Mouse (Mus musculus) forebrain, embryonic 14.5 days (tissue): ENCODE data around the gene Pspc1. TPM values are rescaled to one million over a fixed set of nuclear protein-coding genes. Genes with fewer than 3 reads are reported as not detected.
"Not testable (repeated sequence)": the region's sequence is repeated elsewhere in the genome, so short reads cannot be mapped to it uniquely, and the experiment has no call there.

Experiments used
- ATAC-seq: fragments of 200-750 bp; cut with Nextera tagmentation; 2 replicates; pipeline ENCODE4 v1.8.0; 2017; ENCODE audit warnings: mild to moderate bottlenecking, moderate library complexity
- DNase-seq: peaks from one replicate; pipeline ENCODE4 v3.0.0-alpha.2; 2015; ENCODE audit warnings: low spot score
- H3K27ac ChIP-seq: fragments of 300-500 bp; sonication (generic); 2 replicates; pipeline ENCODE4 v1.5.1; 2014; ENCODE audit warnings: low read depth, mild to moderate bottlenecking, control low read depth, low read length, moderate library complexity
- H3K27me3 ChIP-seq: fragments of 300-500 bp; sonication (generic); replicated peaks from 2 replicates; pipeline ENCODE4 v1.6.1; 2014; ENCODE audit warnings: low read length, control low read depth, mixed read lengths; ENCODE audit not compliant: control insufficient read depth, insufficient read depth
- H3K36me3 ChIP-seq: fragments of 300-500 bp; sonication (generic); 2 replicates; pipeline ENCODE4 v1.6.1; 2014; ENCODE audit warnings: low read length, control low read depth; ENCODE audit not compliant: control insufficient read depth, insufficient read depth
- H3K4me1 ChIP-seq: fragments of 300-500 bp; sonication (generic); 2 replicates; pipeline ENCODE4 v1.6.1; 2014; ENCODE audit warnings: antibody characterized with exemption, low read length, control low read depth; ENCODE audit not compliant: control insufficient read depth, insufficient read depth
- H3K4me2 ChIP-seq: fragments of 300-500 bp; sonication (generic); 2 replicates; pipeline ENCODE4 v1.6.1; 2014; ENCODE audit warnings: mild to moderate bottlenecking, control low read depth, low read length
- H3K4me3 ChIP-seq: fragments of 300-500 bp; sonication (generic); 2 replicates; pipeline ENCODE4 v1.5.1; 2014; ENCODE audit warnings: low read depth, low read length, control low read depth
- H3K9ac ChIP-seq: fragments of 300-500 bp; sonication (generic); 2 replicates; pipeline ENCODE4 v1.6.1; 2014; ENCODE audit warnings: mild to moderate bottlenecking, low read length, control low read depth, moderate library complexity
- H3K9me3 ChIP-seq: fragments of 300-500 bp; sonication (generic); replicated peaks from 2 replicates; pipeline ENCODE4 v1.6.1; 2016; ENCODE audit warnings: low read length, control low read depth, mixed read lengths; ENCODE audit not compliant: control insufficient read depth
- WGBS: fragments of 180-500 bp; shearing (Covaris S2); extraction: QIAGEN DNeasy Blood & Tissue Kit; methylation state at CpG from one replicate; pipeline ENCODE4 v1.1.7; 2014; 5-methylcytosine and 5-hydroxymethylcytosine counted together
- polyA plus RNA-seq: library from polyadenylated mRNA; unstranded; fragments of >200 nt; fragmentation: Nextera tagmentation; extraction: Ambion mirVana; gene quantifications from 2 replicates; pipeline ENCODE4 v1.2.1, GENCODE M21; 2014

Pspc1 gene
- polyA plus RNA-seq = 43.5 and 45.8 TPM in 2 replicates

DNA sequence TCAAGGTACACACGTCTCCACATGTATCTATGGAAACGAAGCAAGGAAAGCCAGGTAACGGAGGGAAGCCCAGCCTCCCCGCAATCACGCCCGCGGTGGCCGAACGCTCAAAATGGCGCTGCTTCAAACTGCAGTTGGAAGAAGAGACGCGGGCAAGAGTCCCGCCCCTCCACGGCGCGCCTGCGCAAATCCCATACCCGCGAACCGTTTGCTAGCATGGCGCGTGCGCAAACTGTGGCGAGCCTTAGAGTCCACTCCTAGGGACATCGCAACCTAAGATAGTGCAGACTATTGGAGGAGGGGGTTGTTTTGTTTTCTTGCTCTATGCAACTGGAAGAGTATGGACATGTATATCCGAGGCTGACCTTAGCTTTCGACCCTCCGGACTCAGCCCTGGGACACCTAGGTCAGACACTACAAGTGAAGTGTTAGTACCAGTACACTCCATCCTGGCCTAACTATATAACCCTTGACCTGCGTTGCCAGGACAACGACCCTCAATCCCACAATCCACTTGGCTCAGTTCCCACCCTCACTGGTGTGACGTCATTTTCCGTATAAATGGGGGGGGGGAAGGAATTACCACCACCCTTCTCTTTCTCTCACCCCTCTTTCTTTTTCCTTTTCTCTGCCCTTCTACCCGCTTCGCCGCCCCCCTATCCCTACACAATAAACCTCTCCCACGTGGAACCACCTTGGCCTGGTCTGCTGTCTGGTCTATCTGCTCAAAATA lies at the start of gene Pspc1:
TSS of gene Pspc1 (minus strand) at position 117 of the 733 bp plus-strand sequence.
- Histone ChIP-seq H3K27ac (peak within 1 kb of the TSS; percentile 91), H3K36me3 (no peaks in the 10 kb centered on the region), H3K9me3 (no peaks in the 10 kb centered on the region), H3K4me2 (peak within 1 kb of the TSS; percentile 70), H3K9ac (peak within 1 kb of the TSS; percentile 89), H3K4me3 (peak within 1 kb of the TSS; percentile 92), H3K27me3 (no peaks in the 10 kb centered on the region), H3K4me1 (peaks cover 14% of the 10 kb centered on the region)
- peak; percentile 99 for DNase-seq
- ATAC-seq = peak; percentile 97
- WGBS = under 1% methylated on average over 36 of the region's 36 CpGs

DNA sequence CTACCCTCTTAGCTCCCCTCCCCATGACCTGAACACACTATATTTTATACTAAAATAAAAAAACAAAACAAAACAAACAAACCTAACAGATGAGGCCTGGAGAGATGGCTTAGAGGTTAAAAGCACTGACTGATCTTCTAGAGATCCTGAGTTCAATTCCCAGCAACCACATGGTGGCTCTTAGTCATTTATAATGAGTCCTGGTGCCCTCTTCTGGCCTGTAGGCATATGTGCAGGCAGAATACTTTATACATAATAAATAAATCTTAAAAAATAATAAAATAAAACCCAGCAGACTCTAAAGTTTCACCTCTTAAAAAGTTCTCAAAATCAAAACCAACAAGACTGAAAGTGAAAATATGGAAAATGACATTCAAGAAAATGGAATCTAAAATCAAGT lies 46.4 kb upstream of the Pspc1 start:
- no peaks in the 10 kb centered on the region for H3K27me3 ChIP-seq
- ATAC-seq (no peak), DNase-seq (no peak)
- H3K36me3 ChIP-seq = no peaks in the 10 kb centered on the region
- no peak overlapping the region for H3K27ac ChIP-seq
- H3K9ac ChIP-seq = no peak overlapping the region
- H3K4me3 ChIP-seq = no peak overlapping the region
- H3K9me3 ChIP-seq = no peaks in the 10 kb centered on the region
- no peaks in the 10 kb centered on the region for H3K4me1 ChIP-seq
- no peak overlapping the region for H3K4me2 ChIP-seq

DNA sequence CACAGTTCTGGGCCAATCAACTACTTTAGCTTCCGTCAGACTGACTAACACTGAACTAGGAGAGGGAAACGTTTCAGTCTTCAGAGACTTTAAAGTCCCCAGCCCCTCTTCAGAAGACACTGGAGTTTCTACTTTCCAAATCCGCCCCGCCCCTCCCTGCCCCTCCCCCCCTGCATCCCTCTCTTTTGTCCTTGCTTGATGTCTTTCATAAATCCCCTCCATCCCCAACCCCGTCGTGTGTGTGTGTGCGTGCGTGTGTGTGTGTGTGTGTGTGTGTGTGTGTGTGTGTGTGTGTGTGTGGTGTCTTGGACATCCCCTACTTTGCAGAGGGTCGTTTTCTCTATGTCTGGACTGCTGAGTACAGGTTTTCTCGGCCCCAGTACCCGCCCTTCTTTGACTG lies 39.5 kb upstream of the Pspc1 start:
- WGBS = 5% methylated on average over 9 of the region's 11 CpGs
- Histone ChIP-seq H3K27me3 (no peaks in the 10 kb centered on the region), H3K27ac (no peak overlapping the region), H3K9me3 (no peaks in the 10 kb centered on the region), H3K4me3 (no peak overlapping the region), H3K36me3 (no peaks in the 10 kb centered on the region), H3K9ac (no peak overlapping the region), H3K4me1 (peaks cover 4% of the 10 kb centered on the region; the same call in 1 of the 2 replicates), H3K4me2 (peak overlapping the region; percentile 12; the same call in 1 of the 2 replicates)
- DNase-seq (no peak), ATAC-seq (no peak)

DNA sequence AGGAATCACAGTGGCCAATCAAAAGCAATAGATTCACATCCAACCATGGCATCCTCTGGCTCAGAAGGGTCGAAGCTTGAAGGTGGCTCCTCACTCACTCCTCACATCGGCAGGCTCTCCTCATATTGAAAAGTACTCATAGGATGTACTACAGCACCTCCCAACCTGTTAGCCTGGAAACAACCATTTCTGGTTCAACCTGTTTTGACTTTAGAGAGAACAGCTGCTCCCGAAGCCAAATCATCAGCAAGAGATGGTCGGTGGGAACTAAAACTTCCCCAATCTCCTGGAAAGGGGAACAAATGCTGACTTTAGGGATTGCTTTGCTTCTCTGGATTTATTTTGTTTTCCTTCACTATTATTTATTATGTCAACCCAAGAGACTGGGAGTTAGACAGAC lies 39.0 kb upstream of the Pspc1 start:
- Histone ChIP-seq H3K4me1 (peaks cover 4% of the 10 kb centered on the region; the same call in 1 of the 2 replicates), H3K36me3 (no peaks in the 10 kb centered on the region), H3K27me3 (no peaks in the 10 kb centered on the region), H3K4me2 (peak overlapping the region; percentile 12; the same call in 1 of the 2 replicates), H3K9me3 (no peaks in the 10 kb centered on the region), H3K4me3 (no peak overlapping the region), H3K27ac (no peak overlapping the region), H3K9ac (no peak overlapping the region)
- ATAC-seq (no peak), DNase-seq (no peak)
- 82% methylated on average over 4 of the region's 4 CpGs for WGBS

DNA sequence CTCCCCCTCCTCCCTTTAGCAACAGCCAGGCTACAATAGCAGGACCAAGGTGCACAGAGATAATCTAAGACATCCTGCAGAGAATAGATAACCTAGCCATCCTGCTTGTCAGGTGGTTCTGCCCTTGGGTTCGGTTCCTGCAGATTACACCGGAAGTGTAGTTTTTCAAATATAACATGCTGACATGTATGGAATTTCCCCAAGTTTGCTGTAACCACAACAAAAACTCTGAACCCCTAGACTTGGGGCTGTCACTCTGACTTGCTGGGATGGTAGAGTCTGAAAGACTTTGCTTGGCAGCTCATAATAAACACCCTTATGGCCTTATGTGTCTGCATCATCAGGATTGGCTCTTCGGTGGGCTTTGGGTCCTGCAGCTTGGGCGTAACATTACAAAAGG lies 38.4 kb upstream of the Pspc1 start:
- Histone ChIP-seq H3K36me3 (no peaks in the 10 kb centered on the region), H3K9ac (no peak overlapping the region), H3K27ac (no peak overlapping the region), H3K9me3 (no peaks in the 10 kb centered on the region), H3K4me3 (no peak overlapping the region), H3K27me3 (no peaks in the 10 kb centered on the region), H3K4me1 (peaks cover 4% of the 10 kb centered on the region; the same call in 1 of the 2 replicates), H3K4me2 (no peak overlapping the region)
- DNase-seq (no peak), ATAC-seq (no peak)
- 100% methylated on average over 4 of the region's 4 CpGs for WGBS

DNA sequence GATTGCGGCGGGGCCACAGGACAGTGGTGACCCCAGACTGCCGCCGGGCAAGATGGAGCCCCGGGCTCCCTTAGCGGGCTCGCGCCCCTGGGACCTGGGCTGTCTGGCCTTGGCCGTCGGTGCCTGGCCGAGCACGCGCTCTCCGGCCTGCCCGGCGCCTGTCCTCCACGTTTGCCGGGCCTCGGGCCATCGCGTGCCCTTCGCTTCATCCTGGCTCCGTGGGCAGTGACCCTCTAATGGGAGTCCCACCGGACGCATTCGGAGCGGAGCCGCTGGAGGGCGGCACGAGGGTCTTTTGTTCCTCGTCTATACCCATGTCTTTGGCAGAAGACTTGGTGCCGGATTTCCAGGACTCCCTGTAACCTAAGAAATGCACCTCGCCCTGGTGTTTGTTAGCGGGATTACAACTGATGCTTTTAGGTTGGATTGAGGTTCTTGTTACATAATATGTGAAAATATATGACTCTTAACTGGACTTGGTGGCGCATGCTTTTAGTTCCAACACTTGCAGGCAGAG lies 34.5 kb upstream of the Pspc1 start:
- Histone ChIP-seq H3K27ac (peak overlapping the region; percentile 93), H3K9ac (peak overlapping the region; percentile 78), H3K4me2 (peak overlapping the region; percentile 58), H3K4me1 (peaks cover 7% of the 10 kb centered on the region), H3K27me3 (no peaks in the 10 kb centered on the region), H3K4me3 (peak overlapping the region; percentile 59), H3K9me3 (no peaks in the 10 kb centered on the region), H3K36me3 (0 out of 2 replicates have a peak, but pooled peaks cover 5% of the 10 kb centered on the region)
- DNase-seq (peak; percentile 93), ATAC-seq (peak; percentile 33)
- 2% methylated on average over 35 of the region's 35 CpGs for WGBS

DNA sequence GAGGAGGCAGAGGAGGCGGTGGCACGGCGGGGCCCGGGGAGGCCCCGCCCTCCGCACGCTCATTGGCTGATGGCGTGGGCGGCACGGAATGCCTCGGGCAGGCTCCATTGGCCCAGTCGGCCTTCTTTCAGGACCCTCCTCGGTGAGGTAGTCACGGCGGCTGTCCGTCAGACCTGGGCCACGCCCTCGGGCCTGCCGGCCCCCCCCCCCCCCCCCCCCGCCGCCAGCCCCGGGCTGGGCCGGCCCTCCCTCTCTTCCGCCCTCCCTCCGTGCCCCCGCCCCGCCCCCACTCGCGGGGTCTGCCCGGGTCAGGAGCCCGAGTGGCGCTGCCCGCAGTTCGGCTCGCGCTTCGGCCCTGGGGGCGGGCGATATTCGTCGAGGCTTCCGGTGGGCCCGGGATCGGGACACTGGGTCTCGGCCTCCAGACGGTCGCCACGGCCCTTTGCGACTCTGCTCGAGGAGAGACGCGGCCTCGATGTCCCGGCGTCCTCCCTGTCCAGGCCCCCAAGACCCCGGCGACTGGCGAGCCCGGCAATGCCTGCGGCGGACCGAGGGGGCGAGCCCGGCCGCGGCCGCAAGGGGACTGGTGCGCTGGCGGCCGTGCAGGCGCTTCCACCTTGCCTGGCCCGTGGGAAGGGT lies 33.7 kb upstream of the Pspc1 start, which contains the start of gene Zmym5:
TSS of gene Zmym5 (minus strand) at position 16 of the 639 bp plus-strand sequence.
- not testable (repeated sequence) for H3K9me3 ChIP-seq, H3K4me1 ChIP-seq, H3K27me3 ChIP-seq, H3K36me3 ChIP-seq
- Histone ChIP-seq H3K9ac (peak within 1 kb of the TSS; percentile 78), H3K4me2 (peak within 1 kb of the TSS; percentile 58), H3K27ac (peak within 1 kb of the TSS; percentile 93), H3K4me3 (peak within 1 kb of the TSS; percentile 64)
- peak; percentile 73 for DNase-seq
- WGBS = under 1% methylated on average over 31 of the region's 72 CpGs
- peak; percentile 98 for ATAC-seq

DNA sequence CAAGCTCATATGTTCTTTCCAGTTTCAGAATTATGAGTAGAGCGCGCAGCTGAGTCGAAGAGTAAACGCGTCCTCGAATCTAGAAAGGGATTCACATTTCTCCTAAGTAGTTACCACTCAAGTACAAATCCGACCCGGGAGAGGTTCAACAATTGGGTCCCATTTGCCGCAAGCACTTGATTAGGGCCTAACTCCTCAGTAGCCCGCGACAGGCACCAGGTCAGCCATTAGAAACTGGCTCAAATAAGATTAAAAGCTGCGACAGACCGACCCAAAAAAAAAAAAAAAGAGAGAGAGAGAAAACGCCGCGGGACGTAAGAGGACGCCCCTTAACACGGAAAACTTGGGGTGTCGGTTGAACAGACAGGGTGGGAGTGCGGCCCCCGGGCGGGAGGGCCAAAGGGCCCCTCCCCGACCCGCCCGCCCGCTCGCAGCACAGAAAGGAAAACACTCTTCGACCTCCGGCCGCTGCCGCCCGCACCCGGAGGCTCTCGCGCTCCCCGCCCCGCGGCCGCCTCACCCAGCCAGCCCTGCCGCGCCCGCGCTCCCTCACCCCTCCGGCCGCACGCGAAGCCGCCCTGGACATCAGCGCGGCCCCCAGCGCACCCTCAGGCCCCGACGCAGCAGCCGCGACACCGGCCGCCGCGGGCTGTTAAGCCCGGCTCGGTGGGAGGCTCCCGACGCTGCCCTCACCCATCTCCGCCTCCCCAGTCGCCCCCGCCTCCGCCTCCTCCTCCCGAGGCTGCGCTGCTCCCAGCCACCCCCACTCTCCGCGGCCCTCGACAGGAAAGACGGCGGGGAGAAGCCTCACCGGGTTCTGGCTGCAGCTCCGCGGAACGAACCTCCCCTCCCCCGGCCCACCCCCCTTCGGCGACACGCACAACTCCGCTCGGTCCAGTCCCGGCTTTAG lies 32.9 kb upstream of the Pspc1 start:
- not testable (repeated sequence) for H3K4me1 ChIP-seq, H3K27me3 ChIP-seq, H3K36me3 ChIP-seq, ATAC-seq, H3K9me3 ChIP-seq
- Histone ChIP-seq H3K4me2 (peak overlapping the region; percentile 55), H3K4me3 (peak overlapping the region; percentile 64), H3K27ac (peak overlapping the region; percentile 87), H3K9ac (peak overlapping the region; percentile 78)
- 2% methylated on average over 23 of the region's 86 CpGs for WGBS
- peak; percentile 49 for DNase-seq
